Mouse (Mus musculus) forebrain, embryonic 16.5 days (tissue): ENCODE results near the gene Dspp. TPM values are rescaled to one million over a fixed set of nuclear protein-coding genes. Genes with fewer than 3 reads are reported as not detected.

Source experiments
- ATAC-seq: fragments of 200-750 bp; cut with Nextera tagmentation; 2 replicates; pipeline ENCODE4 v1.8.0; 2017; ENCODE audit warnings: mild to moderate bottlenecking, moderate library complexity
- H3K27ac ChIP-seq: fragments of 300-500 bp; sonication (generic); 2 replicates; pipeline ENCODE4 v1.5.1; 2014; ENCODE audit warnings: low read length, control low read depth
- H3K27me3 ChIP-seq: fragments of 300-500 bp; sonication (generic); replicated peaks from 2 replicates; pipeline ENCODE4 v1.6.1; 2014; ENCODE audit warnings: low read length; ENCODE audit not compliant: control insufficient read depth, insufficient read depth
- H3K36me3 ChIP-seq: fragments of 300-500 bp; sonication (generic); 2 replicates; pipeline ENCODE4 v1.6.1; 2014; ENCODE audit not compliant: control insufficient read depth, insufficient read depth
- H3K4me1 ChIP-seq: fragments of 300-500 bp; sonication (generic); replicated peaks from 2 replicates; pipeline ENCODE4 v1.6.1; 2014; ENCODE audit warnings: low read length; ENCODE audit not compliant: control insufficient read depth, insufficient read depth
- H3K4me2 ChIP-seq: fragments of 300-500 bp; sonication (generic); 2 replicates; pipeline ENCODE4 v1.6.1; 2014; ENCODE audit warnings: mild to moderate bottlenecking, low read length, control low read depth
- H3K4me3 ChIP-seq: fragments of 300-500 bp; sonication (generic); replicated peaks from 2 replicates; pipeline ENCODE4 v1.5.1; 2014; ENCODE audit warnings: mild to moderate bottlenecking, low read length, control low read depth
- H3K9ac ChIP-seq: fragments of 300-500 bp; sonication (generic); replicated peaks from 2 replicates; pipeline ENCODE4 v1.6.1; 2014; ENCODE audit warnings: low read depth, low read length, control low read depth
- H3K9me3 ChIP-seq: fragments of 300-500 bp; sonication (generic); 2 replicates; pipeline ENCODE4 v1.6.1; 2016; ENCODE audit warnings: low read length; ENCODE audit not compliant: control insufficient read depth
- WGBS: fragments of 180-500 bp; shearing (Covaris S2); extraction: QIAGEN DNeasy Blood & Tissue Kit; methylation state at CpG from one replicate; pipeline ENCODE4 v1.1.7; 2014; 5-methylcytosine and 5-hydroxymethylcytosine counted together
- polyA plus RNA-seq: library from polyadenylated mRNA; unstranded; fragments of >200 nt; fragmentation: Nextera tagmentation; extraction: Ambion mirVana; gene quantifications from 2 replicates; pipeline ENCODE4 v1.2.1, GENCODE M21; 2015

Dspp gene
- polyA plus RNA-seq, 1 experiment from 2014 or later: 0.04 TPM

DNA sequence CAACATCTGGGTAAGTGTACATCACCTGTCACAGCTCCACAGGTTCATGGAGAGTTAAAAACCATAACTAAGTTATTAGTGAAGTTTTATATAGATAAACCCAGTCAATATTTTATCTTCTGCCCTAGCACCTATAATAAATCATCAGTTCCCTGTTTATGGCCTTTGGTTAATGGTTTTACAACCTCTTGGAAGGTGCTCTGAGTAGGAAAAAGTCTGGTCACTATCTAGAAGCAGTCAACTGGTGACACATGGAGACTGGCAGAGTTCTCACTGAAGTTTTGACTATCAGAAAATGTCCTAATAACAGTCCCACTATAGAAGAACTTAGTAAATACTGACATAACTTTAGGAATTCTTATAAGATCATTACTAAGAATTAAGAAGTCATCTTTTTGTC is 54.2 kb downstream of the Dspp start:
- H3K4me3 ChIP-seq: no peak overlapping the region
- H3K4me2 ChIP-seq: no peak overlapping the region
- H3K27ac ChIP-seq: no peak overlapping the region
- ATAC-seq: no peak
- no peaks in the 10 kb centered on the region for H3K36me3 ChIP-seq
- H3K9me3 ChIP-seq: no peaks in the 10 kb centered on the region
- H3K27me3 ChIP-seq: no peaks in the 10 kb centered on the region
- H3K4me1 ChIP-seq: no peaks in the 10 kb centered on the region
- no peak overlapping the region for H3K9ac ChIP-seq

DNA sequence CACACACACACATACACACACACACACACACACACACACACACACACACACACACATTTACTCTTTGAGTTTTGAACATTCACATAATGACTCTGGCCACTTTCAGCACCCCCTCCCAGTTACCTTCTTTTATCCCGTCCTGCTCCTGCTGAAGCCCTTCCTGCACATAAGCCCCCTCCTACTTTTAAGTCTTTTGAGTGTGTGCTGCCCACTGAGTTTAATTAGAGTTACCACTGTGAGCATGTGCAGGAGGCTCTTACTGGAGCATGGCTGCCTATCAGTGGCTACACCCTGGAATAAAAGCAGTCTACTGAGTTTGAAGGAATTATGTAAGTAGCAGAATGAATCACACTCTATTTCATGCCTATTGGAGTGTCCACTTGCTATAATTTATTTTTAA is 58.0 kb downstream of the Dspp start:
- no peak for ATAC-seq
- H3K4me2 ChIP-seq: no peak overlapping the region
- no peaks in the 10 kb centered on the region for H3K27me3 ChIP-seq
- WGBS: 0% methylated on average over 1 of the region's 1 CpGs
- no peaks in the 10 kb centered on the region for H3K9me3 ChIP-seq
- no peak overlapping the region for H3K4me3 ChIP-seq
- no peaks in the 10 kb centered on the region for H3K36me3 ChIP-seq
- no peak overlapping the region for H3K27ac ChIP-seq
- H3K4me1 ChIP-seq: no peaks in the 10 kb centered on the region
- no peak overlapping the region for H3K9ac ChIP-seq

Other genes starting within 250 kb of the Dspp start
- gene Hsd17b13, start 193.3 kb upstream of the Dspp start, polyA plus RNA-seq: not detected in 2 replicates
- 1.7 and 1.8 TPM in 2 replicates for gene Hsd17b11, start 148.8 kb upstream of the Dspp start, polyA plus RNA-seq
- gene Nudt9, start 124.4 kb upstream of the Dspp start, polyA plus RNA-seq: 55.9 and 57.8 TPM in 2 replicates
- gene Gm17660, start 93.1 kb upstream of the Dspp start, polyA plus RNA-seq: not detected in 2 replicates
- gene Sparcl1, start 57.0 kb upstream of the Dspp start, polyA plus RNA-seq: 110 and 137 TPM in 2 replicates
- gene Dmp1, start 31.9 kb downstream of the Dspp start, polyA plus RNA-seq: 0.34 and 1.4 TPM in 2 replicates
- 0.79 and 14.0 TPM in 2 replicates for gene Ibsp, start 128.5 kb downstream of the Dspp start, polyA plus RNA-seq
- gene Mepe, start 154.6 kb downstream of the Dspp start, polyA plus RNA-seq: not detected in 2 replicates